Mouse (Mus musculus) T-helper 1 cell (primary cell): ENCODE results near the gene Fbxo24.

ENCODE experiments used
- in situ Hi-C: fragments of 300-600 bp; cut with MboI, MseI; formaldehyde crosslinking; loops from one replicate; pipeline ENCODE4 v1.15.1; 2025; ENCODE audit warnings: high pct_unique_total_duplicates

The Fbxo24 gene

GRCm38 (mm10) chr5:137566416-137566815 lies 62.4 kb downstream of the Fbxo24 start:
- in situ Hi-C loops = loop anchor here (10.0 kb wide), 1 partner anchor 908 kb away; no protein-coding TSS in a partner anchor

GRCm38 (mm10) chr5:137565744-137566143 lies 63.1 kb downstream of the Fbxo24 start:
- in situ Hi-C loops = loop anchor here (10.0 kb wide), 1 partner anchor 909 kb away; no protein-coding TSS in a partner anchor

- in situ Hi-C loops = loop anchor here (10.0 kb wide), 1 partner anchor 912 kb away; no protein-coding TSS in a partner anchor
These were observed 65.8 kb downstream of the Fbxo24 start for GRCm38 (mm10) chr5:137562965-137563364.
